21 mouse cellular contexts compared by ENCODE assay signal in genomic region chr17:63157019-63157418, GRCm38 (mm10).
A peak's percentile ranks its signal among the peaks of the same experiment; 100 is the strongest.
DNase-seq lines count a peak whose midpoint lies in the region; ATAC-seq and TF ChIP-seq lines count a peak whose summit lies in the region.
"Had no signal": no experiment of that assay in that cellular context is flagged by ENCODE, and none has a peak within 500 bp of the region (broad histone marks: within the 10 kb centered on the region; RNA-seq: fewer than 3 reads in every experiment).

No protein-coding gene starts in this region.

- H3K36me3 ChIP-seq in hindbrain, embryonic 10.5 days, result no peaks in the 10 kb centered on the region
- no peaks in the 10 kb centered on the region for H3K36me3 ChIP-seq in hindbrain, embryonic 14.5 days (replicated peaks; ENCODE audit: control insufficient read depth, insufficient read depth)
- no peaks in the 10 kb centered on the region for H3K36me3 ChIP-seq in hindbrain, embryonic 13.5 days
- H3K36me3 ChIP-seq in hindbrain, postnatal 0 days (ENCODE audit: insufficient read depth, low read length), result no peaks in the 10 kb centered on the region
- H3K36me3 ChIP-seq in neural tube, embryonic 13.5 days, result no peaks in the 10 kb centered on the region
- no peaks in the 10 kb centered on the region for H3K36me3 ChIP-seq in neural tube, embryonic 15.5 days
- H3K36me3 ChIP-seq: embryonic facial prominence, embryonic 12.5 days; forebrain, embryonic 15.5 days had no signal

- no peaks in the 10 kb centered on the region for H3K9me3 ChIP-seq in hindbrain, embryonic 10.5 days
- no peaks in the 10 kb centered on the region for H3K9me3 ChIP-seq in hindbrain, embryonic 14.5 days (ENCODE audit: control insufficient read depth, low read length)
- H3K9me3 ChIP-seq in hindbrain, embryonic 13.5 days, result no peaks in the 10 kb centered on the region
- H3K9me3 ChIP-seq in hindbrain, postnatal 0 days (ENCODE audit: low read length), result no peaks in the 10 kb centered on the region
- no peaks in the 10 kb centered on the region for H3K9me3 ChIP-seq in neural tube, embryonic 13.5 days
- no peaks in the 10 kb centered on the region for H3K9me3 ChIP-seq in neural tube, embryonic 15.5 days (replicated peaks)
- H3K9me3 ChIP-seq: embryonic facial prominence, embryonic 12.5 days; forebrain, embryonic 13.5 days; forebrain, embryonic 15.5 days had no signal

- no peak for DNase-seq in hindbrain, embryonic 10.5 days (ENCODE audit: low spot score)
- DNase-seq in hindbrain, embryonic 14.5 days (ENCODE audit: low spot score), result no peak
- DNase-seq in hindbrain, postnatal 0 days (ENCODE audit: low spot score), result no peak
- no peak for DNase-seq in neural tube, embryonic 10.5 days (ENCODE audit: extremely low spot score, low spot score)
- no peak for DNase-seq in right cerebral cortex, postnatal 36 days (ENCODE audit: low spot score in 2 of 2)
- DNase-seq: adrenal gland, adult 2 months; adrenal gland, postnatal 10 days; adrenal gland, postnatal 25 days; cerebellum, adult 11 months; cerebellum, adult 18-20 months; cerebellum, adult 8-10 months; cerebellum, adult 9-11 months; cerebellum, postnatal 14 days; cerebellum, postnatal 36 days; embryo, embryonic 11 days had no signal

- no peak overlapping the region for H3K4me3 ChIP-seq in hindbrain, embryonic 10.5 days
- H3K4me3 ChIP-seq in hindbrain, embryonic 14.5 days (replicated peaks; ENCODE audit: low read length), result no peak overlapping the region
- H3K4me3 ChIP-seq in hindbrain, embryonic 13.5 days, result no peak overlapping the region
- H3K4me3 ChIP-seq in hindbrain, postnatal 0 days (ENCODE audit: low read length), result no peak overlapping the region
- H3K4me3 ChIP-seq in neural tube, embryonic 13.5 days, result no peak overlapping the region
- H3K4me3 ChIP-seq in neural tube, embryonic 15.5 days (replicated peaks), result no peak overlapping the region
- H3K4me3 ChIP-seq: embryonic facial prominence, embryonic 12.5 days; forebrain, embryonic 13.5 days; forebrain, embryonic 15.5 days had no signal

- 90% methylated on average over 7 of the region's 7 CpGs for WGBS in hindbrain, embryonic 10.5 days
- 89% methylated on average over 7 of the region's 7 CpGs for WGBS in hindbrain, embryonic 14.5 days
- 90% methylated on average over 7 of the region's 7 CpGs for WGBS in hindbrain, embryonic 13.5 days
- 87% methylated on average over 7 of the region's 7 CpGs for WGBS in hindbrain, postnatal 0 days
- WGBS in neural tube, embryonic 13.5 days, result 84% methylated on average over 7 of the region's 7 CpGs
- WGBS in neural tube, embryonic 15.5 days, result 87% methylated on average over 7 of the region's 7 CpGs

- ATAC-seq in hindbrain, embryonic 14.5 days (ENCODE audit: low FRiP score), result no peak
- peak; percentile 32; the same call in 1 of the 2 replicates for ATAC-seq in hindbrain, embryonic 13.5 days (ENCODE audit: low FRiP score)
- ATAC-seq in hindbrain, postnatal 0 days, result no peak
- no peak for ATAC-seq in neural tube, embryonic 13.5 days (ENCODE audit: low read depth)
- ATAC-seq in neural tube, embryonic 15.5 days (ENCODE audit: low FRiP score), result 0 out of 2 replicates have a peak, but pooled peaks have one; percentile 57
- ATAC-seq: forebrain, embryonic 13.5 days had no signal

- H3K27me3 ChIP-seq in hindbrain, embryonic 10.5 days (ENCODE audit: insufficient read depth, poor library complexity, severe bottlenecking), result peaks cover 11% of the 10 kb centered on the region
- H3K27me3 ChIP-seq in hindbrain, embryonic 14.5 days (ENCODE audit: control insufficient read depth, insufficient read depth, low read length), result no peaks in the 10 kb centered on the region
- 0 out of 2 replicates have a peak, but pooled peaks cover 5% of the 10 kb centered on the region for H3K27me3 ChIP-seq in hindbrain, embryonic 13.5 days
- no peaks in the 10 kb centered on the region for H3K27me3 ChIP-seq in hindbrain, postnatal 0 days (ENCODE audit: insufficient read depth, low read length)
- H3K27me3 ChIP-seq in neural tube, embryonic 13.5 days, result no peaks in the 10 kb centered on the region
- no peaks in the 10 kb centered on the region for H3K27me3 ChIP-seq in neural tube, embryonic 15.5 days (replicated peaks)
- H3K27me3 ChIP-seq: embryonic facial prominence, embryonic 12.5 days; forebrain, embryonic 13.5 days; forebrain, embryonic 15.5 days had no signal

- H3K27ac ChIP-seq in hindbrain, embryonic 10.5 days, result 0 out of 2 replicates have a peak overlapping the region, but pooled peaks have one; percentile 13
- H3K27ac ChIP-seq in hindbrain, embryonic 14.5 days, result no peak overlapping the region
- H3K27ac ChIP-seq in hindbrain, embryonic 13.5 days, result no peak overlapping the region
- H3K27ac ChIP-seq in hindbrain, postnatal 0 days, result no peak overlapping the region
- 0 out of 2 replicates have a peak overlapping the region, but pooled peaks have one; percentile 18 for H3K27ac ChIP-seq in neural tube, embryonic 13.5 days (replicated peaks)
- no peak overlapping the region for H3K27ac ChIP-seq in neural tube, embryonic 15.5 days (replicated peaks)
- H3K27ac ChIP-seq: embryonic facial prominence, embryonic 12.5 days; forebrain, embryonic 13.5 days; forebrain, embryonic 15.5 days had no signal

- peaks cover 43% of the 10 kb centered on the region for H3K4me1 ChIP-seq in hindbrain, embryonic 10.5 days (replicated peaks)
- H3K4me1 ChIP-seq in hindbrain, embryonic 14.5 days (replicated peaks; ENCODE audit: control insufficient read depth, insufficient read depth, low read length), result peaks cover 24% of the 10 kb centered on the region
- H3K4me1 ChIP-seq in hindbrain, embryonic 13.5 days (replicated peaks), result peaks cover 25% of the 10 kb centered on the region
- no peaks in the 10 kb centered on the region for H3K4me1 ChIP-seq in hindbrain, postnatal 0 days (ENCODE audit: insufficient read depth, low read length)
- peaks cover 16% of the 10 kb centered on the region for H3K4me1 ChIP-seq in neural tube, embryonic 13.5 days (replicated peaks)
- H3K4me1 ChIP-seq in neural tube, embryonic 15.5 days, result peaks cover 12% of the 10 kb centered on the region

- no peak for TF ChIP-seq CTCF in hindbrain, postnatal 0 days (IDR thresholded peaks at IDR 0.05; ENCODE audit: low read depth)

- H3K9ac ChIP-seq in hindbrain, embryonic 14.5 days, result no peak overlapping the region
- no peak overlapping the region for H3K9ac ChIP-seq in hindbrain, embryonic 13.5 days
- H3K9ac ChIP-seq in hindbrain, postnatal 0 days (replicated peaks; ENCODE audit: low read length), result no peak overlapping the region
- H3K9ac ChIP-seq in neural tube, embryonic 13.5 days, result no peak overlapping the region
- no peak overlapping the region for H3K9ac ChIP-seq in neural tube, embryonic 15.5 days (replicated peaks)
- H3K9ac ChIP-seq: embryonic facial prominence, embryonic 12.5 days; forebrain, embryonic 13.5 days; forebrain, embryonic 15.5 days had no signal

- no peak overlapping the region for H3K4me2 ChIP-seq in hindbrain, embryonic 14.5 days (replicated peaks)
- H3K4me2 ChIP-seq in hindbrain, embryonic 13.5 days, result no peak overlapping the region
- no peak overlapping the region for H3K4me2 ChIP-seq in hindbrain, postnatal 0 days (ENCODE audit: low read depth, low read length)
- H3K4me2 ChIP-seq in neural tube, embryonic 13.5 days, result no peak overlapping the region
- H3K4me2 ChIP-seq in neural tube, embryonic 15.5 days, result no peak overlapping the region
- H3K4me2 ChIP-seq: embryonic facial prominence, embryonic 12.5 days; forebrain, embryonic 13.5 days; forebrain, embryonic 15.5 days had no signal

Comparison
In these comparisons a context has a peak if more than half of its experiments do, and no peak if none do; other contexts are left out.
1. H3K27ac ChIP-seq: peak in hindbrain, embryonic 10.5 days (single experiment) and neural tube, embryonic 13.5 days (single experiment); none in hindbrain, embryonic 14.5 days (single experiment), hindbrain, embryonic 13.5 days (single experiment), hindbrain, postnatal 0 days (single experiment) and neural tube, embryonic 15.5 days (single experiment).
2. ATAC-seq: peak in hindbrain, embryonic 13.5 days (single experiment) and neural tube, embryonic 15.5 days (single experiment); none in hindbrain, embryonic 14.5 days (single experiment), hindbrain, postnatal 0 days (single experiment) and neural tube, embryonic 13.5 days (single experiment).